Mouse (Mus musculus) liver, adult 2 months (tissue): Measurements from ENCODE around the gene Clmp.

ENCODE experiments used
- CTCF ChIP-seq: fragments of 200-500 bp; IDR thresholded peaks from 2 replicates; pipeline ENCODE4 v1.5.1; 2011; ENCODE audit warnings: low read depth, low read length, control low read depth
- POLR2A ChIP-seq: fragments of 200-500 bp; IDR thresholded peaks from 2 replicates; pipeline ENCODE4 v1.6.1; 2011; ENCODE audit warnings: low read length, control low read depth; ENCODE audit not compliant: insufficient read depth; ENCODE audit errors: extremely low read depth

DNA sequence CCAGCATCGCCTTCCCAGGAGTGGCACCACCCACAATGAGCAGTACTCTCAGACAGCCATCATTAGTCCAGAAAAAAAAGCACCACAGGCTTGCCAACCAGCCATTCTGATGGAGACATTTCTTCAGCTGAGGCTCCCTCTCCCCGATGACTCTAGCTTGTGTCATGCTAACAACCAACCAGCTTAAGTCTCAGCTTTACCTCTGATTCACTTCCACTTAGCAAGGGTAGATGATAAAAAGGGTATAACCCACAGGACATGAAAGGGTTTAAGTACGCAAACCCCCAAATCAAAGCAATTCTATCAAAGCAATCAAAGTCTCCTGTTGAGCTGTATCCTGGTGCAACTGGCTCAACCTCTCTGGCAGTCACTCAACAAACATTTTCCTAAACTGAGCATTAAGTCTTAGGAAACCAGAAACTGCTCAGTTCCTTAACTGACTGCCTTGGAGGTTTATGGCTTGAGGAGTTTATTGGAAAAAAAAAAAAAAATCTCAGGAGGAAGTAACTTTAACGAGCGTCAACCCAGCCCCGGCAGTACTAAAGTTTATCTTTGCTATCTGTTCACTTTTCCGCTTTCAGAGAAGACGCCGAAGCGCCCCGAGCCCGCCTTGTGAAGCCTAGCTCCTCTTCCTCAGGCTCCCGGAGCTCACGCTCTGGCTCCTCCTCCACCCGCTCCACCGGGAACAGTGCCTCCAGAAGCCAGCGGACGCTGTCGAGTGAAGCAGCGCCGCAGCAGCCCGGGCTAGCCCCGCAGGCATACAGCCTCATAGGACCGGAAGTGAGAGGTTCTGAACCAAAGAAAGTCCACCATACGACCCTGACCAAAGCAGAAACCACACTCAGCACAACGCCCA lies 96.2 kb downstream of the Clmp start:
- TF ChIP-seq CTCF (no peak), POLR2A (no peak)
